Mouse (Mus musculus) lung, postnatal 14 days (tissue): ENCODE measurements at regions not wholly inside any gene's neighbourhood (a gene's known extent, or its start where the extent isn't known, plus 50 kb on each side); places are given as distances from the start of the nearest gene placed in this dataset.

Source experiments
- DNase-seq: peaks from one replicate; pipeline ENCODE4 v3.0.0; 2021

DNA sequence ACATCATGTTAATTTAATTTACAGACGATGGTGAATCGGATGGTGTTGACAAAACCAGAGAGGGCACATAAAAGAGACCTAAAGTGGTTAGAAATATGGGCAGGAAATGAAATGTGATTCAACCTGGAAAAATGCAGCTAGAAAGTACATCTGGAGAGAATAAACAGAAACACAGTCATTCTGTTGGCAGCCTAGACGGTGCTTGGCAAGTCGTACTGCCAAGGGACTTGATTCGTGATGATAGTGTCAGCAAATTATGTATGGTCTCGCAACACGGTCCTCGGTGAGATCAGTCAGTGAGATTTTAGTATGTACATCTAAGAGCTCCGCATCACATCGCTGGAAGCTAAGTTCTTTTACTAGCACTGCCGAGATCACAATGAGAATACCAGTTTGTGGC, 338.3 kb upstream of the Pmfbp1 start:
- DNase-seq, result peak; percentile 19

DNA sequence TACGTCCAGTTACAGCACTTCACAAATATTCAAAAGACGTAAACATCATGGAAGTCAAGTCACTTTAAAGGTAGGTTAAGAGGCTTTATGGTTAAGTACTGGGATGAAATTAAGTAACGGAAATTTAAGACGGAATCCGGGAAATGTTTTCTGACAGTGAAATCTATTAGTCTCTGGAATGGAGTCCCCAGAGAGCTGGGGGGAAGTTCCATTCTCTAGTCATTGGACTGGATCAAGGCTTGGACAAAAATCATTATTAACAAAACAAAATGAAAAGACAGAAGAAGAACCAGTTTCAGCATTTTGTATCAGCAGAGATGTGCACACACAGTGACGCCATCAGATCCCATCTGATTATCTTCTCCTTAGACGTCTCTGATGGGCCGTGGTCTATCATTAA, 337.8 kb upstream of the Pmfbp1 start:
- no peak for DNase-seq

- DNase-seq, result no peak
Measured at GRCm38 (mm10) chr8:109172701-109173100, 321.1 kb upstream of the Pmfbp1 start.

GRCm38 (mm10) chr8:109185558-109186198, 308.1 kb upstream of the Pmfbp1 start:
- peak; percentile 72 for DNase-seq

DNA sequence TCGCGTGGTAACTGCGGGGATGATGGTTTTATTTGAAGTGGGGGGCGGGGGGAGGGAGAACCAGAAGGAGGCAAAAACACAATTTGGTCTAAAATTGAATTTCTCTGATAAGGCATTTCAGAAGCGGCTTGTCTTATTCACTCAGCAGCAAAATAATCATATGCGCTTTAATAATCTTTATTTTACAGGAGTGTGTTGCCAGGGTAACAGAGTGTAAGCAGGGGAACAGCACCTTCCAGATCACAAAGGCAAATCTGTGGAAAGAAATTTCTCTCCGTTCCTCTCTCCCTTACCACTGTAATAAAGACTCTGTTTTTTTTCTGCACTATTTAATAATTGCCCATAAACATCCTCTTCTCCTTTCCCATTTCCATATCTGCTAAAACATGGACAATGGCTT, 306.2 kb upstream of the Pmfbp1 start:
- DNase-seq, result no peak

DNA sequence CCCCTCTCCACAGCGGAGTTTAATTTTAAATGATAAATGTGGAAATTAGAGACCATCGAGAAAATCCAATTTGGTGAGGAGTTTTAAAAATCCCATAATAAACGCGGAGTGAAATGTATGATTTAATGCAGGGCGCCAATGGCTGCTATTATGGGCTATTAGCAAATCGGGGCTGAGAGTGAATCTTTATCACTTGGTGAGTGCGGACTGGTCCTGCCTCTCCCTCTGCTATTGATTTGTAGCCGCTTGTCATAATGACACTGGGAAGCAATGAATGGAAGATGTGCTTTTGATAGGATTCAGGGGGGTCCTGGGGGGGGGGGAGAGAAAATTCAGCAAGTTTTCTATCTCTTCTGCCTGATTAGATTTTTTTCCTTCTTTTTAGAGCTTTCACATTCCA, 279.6 kb upstream of the Pmfbp1 start:
- no peak for DNase-seq

GRCm38 (mm10) chr8:109216318-109216717, 277.5 kb upstream of the Pmfbp1 start:
- DNase-seq, result no peak

DNA sequence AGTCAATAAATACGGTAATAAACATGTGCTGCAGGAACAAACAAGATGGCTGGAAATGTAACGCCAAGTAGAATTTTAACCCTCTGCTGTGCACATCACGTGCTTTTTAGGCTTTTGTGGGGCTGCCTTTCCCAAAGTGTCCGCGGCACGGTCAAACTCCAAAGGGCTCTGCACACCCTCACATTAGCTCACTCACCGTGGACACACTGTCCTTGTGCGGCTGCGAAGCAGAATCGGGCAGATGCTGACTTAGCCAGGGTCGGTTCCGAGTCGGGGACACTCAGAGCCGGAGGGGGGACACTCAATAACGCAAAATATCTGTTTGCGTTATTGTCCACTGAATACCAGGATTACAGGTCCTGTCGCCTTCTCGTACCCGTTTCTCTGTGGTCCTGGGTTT, 276.5 kb upstream of the Pmfbp1 start:
- DNase-seq, result no peak

- DNase-seq, result no peak
Measured at GRCm38 (mm10) chr8:109232281-109233234, 261.3 kb upstream of the Pmfbp1 start.

DNA sequence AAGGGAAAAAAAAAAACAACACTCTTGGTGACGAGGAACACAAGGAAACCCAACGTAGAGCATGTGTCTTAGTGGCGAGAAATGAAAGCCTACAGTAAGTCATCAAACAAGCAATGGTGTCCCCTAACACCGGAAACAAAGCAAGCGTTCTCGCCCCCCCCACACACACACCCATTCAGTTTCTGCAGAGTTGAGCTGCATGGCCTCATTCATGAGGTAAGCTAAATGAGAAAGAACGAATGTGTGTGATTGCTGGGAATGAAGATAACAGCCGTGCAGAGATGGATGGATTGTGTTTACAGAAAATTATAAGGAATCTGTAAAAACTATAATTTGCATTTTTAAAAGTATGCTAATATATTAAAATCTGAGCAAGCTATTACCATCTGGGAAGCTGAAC, 248.3 kb upstream of the Pmfbp1 start:
- DNase-seq, result no peak

GRCm38 (mm10) chr8:109247875-109248274, 246.0 kb upstream of the Pmfbp1 start:
- no peak for DNase-seq

GRCm38 (mm10) chr8:109248356-109248755, 245.5 kb upstream of the Pmfbp1 start:
- DNase-seq, result no peak

- no peak for DNase-seq
Measured at GRCm38 (mm10) chr8:109249256-109249655, 244.6 kb upstream of the Pmfbp1 start.

DNA sequence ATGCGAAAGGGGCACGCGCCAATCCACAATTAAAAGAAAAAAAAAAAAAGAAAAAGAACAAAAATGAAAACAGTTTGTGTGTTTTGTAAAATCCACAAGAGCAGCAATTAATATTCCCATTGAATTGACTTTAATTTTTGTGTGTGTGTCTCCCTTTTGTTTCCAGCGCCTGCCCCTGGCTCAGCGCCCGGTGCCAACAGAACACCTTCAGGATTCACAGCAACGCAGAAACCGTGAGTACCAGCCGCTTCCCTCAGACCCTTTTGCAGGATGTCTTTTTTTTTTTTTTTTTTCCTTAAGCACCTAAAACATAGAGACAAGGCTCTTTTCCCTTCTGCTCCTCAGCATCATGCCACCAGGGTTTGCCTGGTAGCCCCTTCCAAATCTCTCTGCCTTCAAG, 244.1 kb upstream of the Pmfbp1 start:
- DNase-seq, result no peak

DNA sequence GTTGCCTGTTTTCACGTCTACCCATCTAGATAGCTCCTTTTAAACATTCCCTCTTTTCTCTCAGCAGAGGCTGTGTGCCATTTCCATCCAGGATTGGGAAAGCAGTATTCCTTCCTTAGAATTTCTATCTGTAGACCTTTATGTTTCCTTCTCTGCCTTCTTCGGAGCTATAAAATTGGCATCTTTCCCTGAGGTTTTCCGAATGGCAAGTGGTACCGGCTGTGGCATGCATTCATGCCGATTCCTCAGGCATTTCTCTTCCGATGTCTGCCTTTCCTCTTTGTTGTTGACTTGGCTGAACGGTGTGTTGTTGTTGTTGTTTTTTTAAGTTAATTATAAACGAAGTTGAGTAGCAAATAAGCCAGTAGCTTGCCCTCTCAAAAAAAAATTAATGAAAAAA, 243.3 kb upstream of the Pmfbp1 start:
- no peak for DNase-seq

- DNase-seq, result no peak
Measured at GRCm38 (mm10) chr8:109251360-109251798, 242.4 kb upstream of the Pmfbp1 start.

- peak; percentile 10 for DNase-seq
Measured at GRCm38 (mm10) chr8:109252404-109252803, 241.4 kb upstream of the Pmfbp1 start.

GRCm38 (mm10) chr8:109279129-109279528, 214.7 kb upstream of the Pmfbp1 start:
- peak; percentile 44 for DNase-seq

- no peak for DNase-seq
Measured at GRCm38 (mm10) chr8:109280540-109280939, 213.3 kb upstream of the Pmfbp1 start.

DNA sequence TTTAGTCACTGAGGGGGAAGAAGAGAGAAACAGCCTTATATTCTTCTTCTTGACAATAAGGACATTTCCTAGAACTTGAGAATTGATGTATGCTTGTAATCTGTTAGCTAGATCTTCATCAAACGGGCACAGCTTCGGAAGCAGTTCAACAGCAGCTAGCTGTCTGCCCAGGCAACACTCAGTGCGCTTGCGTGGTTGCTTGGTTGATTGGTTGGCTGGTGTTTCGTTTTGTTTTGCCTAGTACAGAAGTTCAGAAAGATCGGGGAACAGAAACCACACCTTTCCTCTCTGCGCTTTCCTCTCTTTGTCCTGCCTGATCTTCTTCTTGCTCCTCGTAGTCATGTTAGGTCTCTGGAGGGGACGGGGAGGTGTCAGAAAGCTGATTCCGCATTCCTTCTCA, 212.2 kb upstream of the Pmfbp1 start:
- no peak for DNase-seq

- DNase-seq, result no peak
Measured at GRCm38 (mm10) chr8:109310670-109311386, 183.0 kb upstream of the Pmfbp1 start.

DNA sequence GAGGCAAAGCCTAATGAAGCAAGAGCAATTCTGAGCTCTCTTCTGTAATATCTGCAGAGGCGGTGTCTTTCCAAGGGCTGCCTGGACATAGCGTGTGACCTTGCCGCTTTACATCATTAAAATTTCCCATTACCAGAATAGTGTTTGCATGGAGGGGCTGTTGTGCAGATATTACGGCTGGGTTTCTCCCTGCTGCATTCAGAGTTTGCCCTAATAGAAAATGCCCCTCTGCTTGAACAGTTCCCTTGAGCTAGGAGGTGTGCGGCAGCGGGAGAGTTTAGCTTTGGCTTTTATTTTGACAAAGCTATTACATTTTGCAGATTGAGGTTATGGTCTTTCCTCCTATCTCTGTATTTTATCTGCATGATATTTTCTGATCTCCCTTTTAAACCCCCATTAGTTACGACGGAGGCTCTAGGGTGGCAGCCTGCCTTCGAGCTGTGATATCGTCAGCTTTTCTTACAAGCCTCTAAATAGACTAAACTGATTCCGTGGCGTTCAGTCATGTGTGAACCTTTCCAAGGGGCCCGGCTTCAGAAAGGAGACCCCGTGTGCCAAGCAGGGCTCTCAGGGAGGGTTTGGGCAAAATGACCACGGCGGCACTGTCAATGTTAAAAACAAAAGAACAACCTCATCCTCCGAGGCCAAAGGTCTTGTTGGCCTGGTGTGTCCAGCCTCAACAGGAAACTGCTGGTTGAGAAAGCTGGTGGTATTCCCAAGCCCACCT, 182.2 kb upstream of the Pmfbp1 start:
- DNase-seq, result no peak

- no peak for DNase-seq
Measured at GRCm38 (mm10) chr8:109312731-109313130, 181.1 kb upstream of the Pmfbp1 start.
